Mouse (Mus musculus): Measurements from ENCODE around the gene Smr3a. TPM values are rescaled to one million over a fixed set of nuclear protein-coding genes. Genes with fewer than 3 reads are reported as not detected.

Smr3a gene
- polyA plus RNA-seq (2014; fragmentation: Illumina TruSeq; extraction: RNeasy Lipid Tissue Mini Kit (QIAGEN cat#74804); ENCODE audit: low read depth, low replicate concordance): not detected

DNA sequence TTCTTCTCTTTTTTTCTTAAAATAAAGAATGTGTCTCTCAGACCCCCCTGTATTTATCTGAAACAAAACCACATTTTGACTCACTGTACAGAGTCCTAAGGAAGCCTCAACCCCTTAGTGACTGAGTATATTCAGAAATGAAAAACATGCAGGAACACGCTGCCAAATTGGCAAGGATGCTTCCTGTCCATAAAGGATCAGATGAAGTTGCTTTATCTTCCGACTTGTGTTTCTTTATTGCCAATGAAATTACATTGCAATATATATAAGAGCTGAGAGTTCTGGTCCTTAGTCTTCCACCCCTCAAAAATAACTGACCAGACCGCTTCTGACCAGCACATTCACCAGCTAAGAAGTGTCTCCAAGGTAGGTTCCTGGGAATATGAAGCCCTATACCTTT lies at the start of gene Smr3a:
TSS of gene Smr3a (plus strand) at position 301 of the 400 bp plus-strand sequence.

DNA sequence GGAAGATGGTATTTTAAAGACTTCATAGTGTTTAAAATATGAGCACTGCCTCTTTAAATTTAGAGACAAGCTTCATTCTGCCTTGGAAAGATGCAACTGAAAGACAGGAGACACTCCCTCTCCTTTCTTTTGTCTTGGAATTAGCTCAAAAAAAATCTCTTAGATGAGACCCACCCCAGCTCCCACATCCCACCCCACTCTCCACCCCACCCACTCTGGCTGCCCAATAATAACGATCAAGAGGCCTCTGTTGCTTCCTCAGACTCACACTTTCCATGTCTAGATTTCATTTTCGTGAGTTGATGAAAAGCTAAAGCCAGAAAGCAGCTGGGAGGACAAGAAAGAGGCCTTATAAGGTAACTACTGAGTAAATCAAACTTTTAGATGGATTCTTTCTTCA lies 33.1 kb upstream of the Smr3a start, which contains the start of the genes 2310003L06Rik and Gm28434:
TSS of gene 2310003L06Rik (plus strand) at position 259 of the 400 bp plus-strand sequence.
TSS of gene Gm28434 (plus strand) at position 317 of the 400 bp plus-strand sequence.

DNA sequence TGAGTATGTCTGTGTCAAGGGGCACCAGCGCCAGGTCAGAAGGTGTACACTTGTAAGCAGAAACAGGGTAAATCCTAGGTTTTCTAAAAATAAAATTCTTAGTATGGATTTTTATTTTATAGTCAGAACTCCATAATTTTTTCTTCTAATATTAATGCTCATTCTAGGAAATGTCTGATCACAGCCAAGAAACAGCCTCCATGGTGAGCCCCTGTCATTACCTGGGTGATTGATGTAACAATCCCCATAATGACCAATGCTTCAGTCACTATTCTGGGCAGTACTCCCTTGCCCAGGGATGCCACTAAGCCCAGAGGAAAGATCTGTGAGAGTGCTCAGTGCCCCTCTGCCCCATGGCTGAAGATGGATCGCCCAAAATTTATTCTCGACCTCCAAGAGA lies 23.2 kb upstream of the Smr3a start, which contains the start of gene Cabs1:
TSS of gene Cabs1 (plus strand) at position 301 of the 400 bp plus-strand sequence.

Other genes starting within 250 kb of the Smr3a start
- not detected for gene Csn1s2a, start 228.0 kb upstream of the Smr3a start, polyA plus RNA-seq (2014; fragmentation: Illumina TruSeq; extraction: RNeasy Lipid Tissue Mini Kit (QIAGEN cat#74804); ENCODE audit: low read depth, low replicate concordance)
- gene Csn1s2b, start 194.5 kb upstream of the Smr3a start, polyA plus RNA-seq (2014; fragmentation: Illumina TruSeq; extraction: RNeasy Lipid Tissue Mini Kit (QIAGEN cat#74804); ENCODE audit: low read depth, low replicate concordance): not detected
- not detected for gene Prr27, start 176.9 kb upstream of the Smr3a start, polyA plus RNA-seq (2014; fragmentation: Illumina TruSeq; extraction: RNeasy Lipid Tissue Mini Kit (QIAGEN cat#74804); ENCODE audit: low read depth, low replicate concordance)
- not detected for gene Odam, start 117.5 kb upstream of the Smr3a start, polyA plus RNA-seq (2014; fragmentation: Illumina TruSeq; extraction: RNeasy Lipid Tissue Mini Kit (QIAGEN cat#74804); ENCODE audit: low read depth, low replicate concordance)
- gene Csn3, start 77.0 kb upstream of the Smr3a start, polyA plus RNA-seq (2014; fragmentation: Illumina TruSeq; extraction: RNeasy Lipid Tissue Mini Kit (QIAGEN cat#74804); ENCODE audit: low read depth, low replicate concordance): not detected
- not detected for gene 2310003L06Rik, start 33.1 kb upstream of the Smr3a start, polyA plus RNA-seq (2014; fragmentation: Illumina TruSeq; extraction: RNeasy Lipid Tissue Mini Kit (QIAGEN cat#74804); ENCODE audit: low read depth, low replicate concordance)
- gene Gm28434, start 33.0 kb upstream of the Smr3a start, polyA plus RNA-seq (2014; fragmentation: Illumina TruSeq; extraction: RNeasy Lipid Tissue Mini Kit (QIAGEN cat#74804); ENCODE audit: low read depth, low replicate concordance): not detected
- not detected for gene Cabs1, start 23.1 kb upstream of the Smr3a start, polyA plus RNA-seq (2014; fragmentation: Illumina TruSeq; extraction: RNeasy Lipid Tissue Mini Kit (QIAGEN cat#74804); ENCODE audit: low read depth, low replicate concordance)
- gene Smr2, start 84.0 kb downstream of the Smr3a start, polyA plus RNA-seq (2014; fragmentation: Illumina TruSeq; extraction: RNeasy Lipid Tissue Mini Kit (QIAGEN cat#74804); ENCODE audit: low read depth, low replicate concordance): not detected
- not detected for gene Gm11116, start 109.0 kb downstream of the Smr3a start, polyA plus RNA-seq (2014; fragmentation: Illumina TruSeq; extraction: RNeasy Lipid Tissue Mini Kit (QIAGEN cat#74804); ENCODE audit: low read depth, low replicate concordance)
- gene Gm11115, start 151.6 kb downstream of the Smr3a start, polyA plus RNA-seq (2014; fragmentation: Illumina TruSeq; extraction: RNeasy Lipid Tissue Mini Kit (QIAGEN cat#74804); ENCODE audit: low read depth, low replicate concordance): not detected